Mouse (Mus musculus) forebrain, embryonic 16.5 days (tissue): ENCODE measurements around the gene Epha10. TPM values are rescaled to one million over a fixed set of nuclear protein-coding genes. Genes with fewer than 3 reads are reported as not detected.

Experiments
- ATAC-seq: fragments of 200-750 bp; cut with Nextera tagmentation; 2 replicates; pipeline ENCODE4 v1.8.0; 2017; ENCODE audit warnings: mild to moderate bottlenecking, moderate library complexity
- H3K27ac ChIP-seq: fragments of 300-500 bp; sonication (generic); 2 replicates; pipeline ENCODE4 v1.5.1; 2014; ENCODE audit warnings: low read length, control low read depth
- H3K27me3 ChIP-seq: fragments of 300-500 bp; sonication (generic); replicated peaks from 2 replicates; pipeline ENCODE4 v1.6.1; 2014; ENCODE audit warnings: low read length; ENCODE audit not compliant: control insufficient read depth, insufficient read depth
- H3K36me3 ChIP-seq: fragments of 300-500 bp; sonication (generic); 2 replicates; pipeline ENCODE4 v1.6.1; 2014; ENCODE audit not compliant: control insufficient read depth, insufficient read depth
- H3K4me1 ChIP-seq: fragments of 300-500 bp; sonication (generic); replicated peaks from 2 replicates; pipeline ENCODE4 v1.6.1; 2014; ENCODE audit warnings: low read length; ENCODE audit not compliant: control insufficient read depth, insufficient read depth
- H3K4me2 ChIP-seq: fragments of 300-500 bp; sonication (generic); 2 replicates; pipeline ENCODE4 v1.6.1; 2014; ENCODE audit warnings: mild to moderate bottlenecking, low read length, control low read depth
- H3K4me3 ChIP-seq: fragments of 300-500 bp; sonication (generic); replicated peaks from 2 replicates; pipeline ENCODE4 v1.5.1; 2014; ENCODE audit warnings: mild to moderate bottlenecking, low read length, control low read depth
- H3K9ac ChIP-seq: fragments of 300-500 bp; sonication (generic); replicated peaks from 2 replicates; pipeline ENCODE4 v1.6.1; 2014; ENCODE audit warnings: low read depth, low read length, control low read depth
- H3K9me3 ChIP-seq: fragments of 300-500 bp; sonication (generic); 2 replicates; pipeline ENCODE4 v1.6.1; 2016; ENCODE audit warnings: low read length; ENCODE audit not compliant: control insufficient read depth
- WGBS: fragments of 180-500 bp; shearing (Covaris S2); extraction: QIAGEN DNeasy Blood & Tissue Kit; methylation state at CpG from one replicate; pipeline ENCODE4 v1.1.7; 2014; 5-methylcytosine and 5-hydroxymethylcytosine counted together
- polyA plus RNA-seq: library from polyadenylated mRNA; unstranded; fragments of >200 nt; fragmentation: Nextera tagmentation; extraction: Ambion mirVana; gene quantifications from 2 replicates; pipeline ENCODE4 v1.2.1, GENCODE M21; 2015

Epha10 gene
- polyA plus RNA-seq, 1 experiment from 2014 or later = 2.7 TPM

GRCm38 (mm10) chr4:124953546-124953945 is 72.8 kb downstream of the Epha10 start:
- H3K36me3 ChIP-seq = no peaks in the 10 kb centered on the region
- WGBS = 65% methylated on average over 4 of the region's 4 CpGs
- ATAC-seq = no peak
- H3K27me3 ChIP-seq = no peaks in the 10 kb centered on the region
- H3K4me2 ChIP-seq = no peak overlapping the region
- no peaks in the 10 kb centered on the region for H3K4me1 ChIP-seq
- no peaks in the 10 kb centered on the region for H3K9me3 ChIP-seq
- no peak overlapping the region for H3K4me3 ChIP-seq
- H3K27ac ChIP-seq = no peak overlapping the region
- H3K9ac ChIP-seq = no peak overlapping the region

- no peak for ATAC-seq
- H3K4me1 ChIP-seq = no peaks in the 10 kb centered on the region
- no peaks in the 10 kb centered on the region for H3K27me3 ChIP-seq
- no peak overlapping the region for H3K4me3 ChIP-seq
- 82% methylated on average over 2 of the region's 2 CpGs for WGBS
- no peaks in the 10 kb centered on the region for H3K9me3 ChIP-seq
- no peak overlapping the region for H3K9ac ChIP-seq
- H3K27ac ChIP-seq = no peak overlapping the region
- H3K36me3 ChIP-seq = no peaks in the 10 kb centered on the region
- no peak overlapping the region for H3K4me2 ChIP-seq
Measured at GRCm38 (mm10) chr4:124957284-124957683, 76.6 kb downstream of the Epha10 start.

GRCm38 (mm10) chr4:124959062-124959461 is 78.4 kb downstream of the Epha10 start:
- no peak overlapping the region for H3K27ac ChIP-seq
- H3K36me3 ChIP-seq = no peaks in the 10 kb centered on the region

GRCm38 (mm10) chr4:124960940-124961339 is 80.2 kb downstream of the Epha10 start:
- H3K27ac ChIP-seq = no peak overlapping the region
- no peaks in the 10 kb centered on the region for H3K9me3 ChIP-seq
- no peaks in the 10 kb centered on the region for H3K36me3 ChIP-seq
- H3K9ac ChIP-seq = no peak overlapping the region
- H3K27me3 ChIP-seq = no peaks in the 10 kb centered on the region
- H3K4me3 ChIP-seq = no peak overlapping the region
- no peak overlapping the region for H3K4me2 ChIP-seq
- H3K4me1 ChIP-seq = no peaks in the 10 kb centered on the region
- WGBS = 87% methylated on average over 11 of the region's 11 CpGs
- no peak for ATAC-seq

More at GRCm38 (mm10) chr4:124959062-124959461, 78.4 kb downstream of the Epha10 start:
- Histone ChIP-seq H3K9me3 (no peaks in the 10 kb centered on the region), H3K4me2 (no peak overlapping the region), H3K9ac (no peak overlapping the region), H3K27me3 (no peaks in the 10 kb centered on the region), H3K4me1 (no peaks in the 10 kb centered on the region), H3K4me3 (no peak overlapping the region)
- WGBS = 76% methylated on average over 11 of the region's 11 CpGs
- ATAC-seq = no peak

- no peak overlapping the region for H3K4me2 ChIP-seq
- WGBS = 59% methylated on average over 11 of the region's 11 CpGs
- no peaks in the 10 kb centered on the region for H3K27me3 ChIP-seq
- H3K9ac ChIP-seq = no peak overlapping the region
- ATAC-seq = no peak
- no peak overlapping the region for H3K27ac ChIP-seq
- no peaks in the 10 kb centered on the region for H3K9me3 ChIP-seq
- H3K4me3 ChIP-seq = no peak overlapping the region
- H3K4me1 ChIP-seq = no peaks in the 10 kb centered on the region
- H3K36me3 ChIP-seq = no peaks in the 10 kb centered on the region
Measured at GRCm38 (mm10) chr4:124962576-124962975, 81.9 kb downstream of the Epha10 start.

GRCm38 (mm10) chr4:124964912-124965599 is 84.4 kb downstream of the Epha10 start:
- no peak overlapping the region for H3K4me3 ChIP-seq
- no peaks in the 10 kb centered on the region for H3K4me1 ChIP-seq
- H3K4me2 ChIP-seq = no peak overlapping the region
- no peak overlapping the region for H3K9ac ChIP-seq
- H3K36me3 ChIP-seq = no peaks in the 10 kb centered on the region
- no peaks in the 10 kb centered on the region for H3K9me3 ChIP-seq
- no peak overlapping the region for H3K27ac ChIP-seq
- WGBS = 7% methylated on average over 8 of the region's 8 CpGs
- ATAC-seq = no peak
- H3K27me3 ChIP-seq = no peaks in the 10 kb centered on the region

Other genes with a start within 250 kb of the Epha10 start
- gene Pou3f1, start 224.1 kb upstream of the Epha10 start, polyA plus RNA-seq = 20.9 and 22.7 TPM in 2 replicates
- gene Utp11, start 187.3 kb upstream of the Epha10 start, polyA plus RNA-seq = 42.1 and 48.3 TPM in 2 replicates
- 1.9 and 2.3 TPM in 2 replicates for gene Fhl3, start 180.2 kb upstream of the Epha10 start, polyA plus RNA-seq
- 128 and 129 TPM in 2 replicates for gene Sf3a3, start 166.1 kb upstream of the Epha10 start, polyA plus RNA-seq
- gene Inpp5b, start 139.0 kb upstream of the Epha10 start, polyA plus RNA-seq = 25.3 and 25.6 TPM in 2 replicates
- gene Mtf1, start 78.8 kb upstream of the Epha10 start, polyA plus RNA-seq = 12.1 and 14.9 TPM in 2 replicates
- gene Yrdc, start 30.2 kb upstream of the Epha10 start, polyA plus RNA-seq = 50.3 and 51.2 TPM in 2 replicates
- 65.1 and 75.2 TPM in 2 replicates for gene 1110065P20Rik, start 29.7 kb upstream of the Epha10 start, polyA plus RNA-seq
- 8.3 and 11.0 TPM in 2 replicates for gene Maneal, start 18.7 kb upstream of the Epha10 start, polyA plus RNA-seq
- gene 9930104L06Rik, start 56.1 kb downstream of the Epha10 start, polyA plus RNA-seq = 17.1 and 17.2 TPM in 2 replicates
- 70.0 and 76.6 TPM in 2 replicates for gene Cdca8, start 58.4 kb downstream of the Epha10 start, polyA plus RNA-seq
- gene Rspo1, start 105.5 kb downstream of the Epha10 start, polyA plus RNA-seq = 1.1 and 1.3 TPM in 2 replicates
- gene Gnl2, start 135.7 kb downstream of the Epha10 start, polyA plus RNA-seq = 101 and 107 TPM in 2 replicates
- 0.41 and 0.51 TPM in 2 replicates for gene Dnali1, start 184.8 kb downstream of the Epha10 start, polyA plus RNA-seq
- gene Snip1, start 185.8 kb downstream of the Epha10 start, polyA plus RNA-seq = 27.3 and 29.7 TPM in 2 replicates
- 148 and 154 TPM in 2 replicates for gene Meaf6, start 204.2 kb downstream of the Epha10 start, polyA plus RNA-seq
- gene Zc3h12a, start 246.9 kb downstream of the Epha10 start, polyA plus RNA-seq = 0.13 TPM in 1 of 2 replicates, not detected in the other